Mouse (Mus musculus) myocyte (in vitro differentiated cells): ENCODE data around the gene Kif17. TPM values are rescaled to one million over a fixed set of nuclear protein-coding genes. Genes with fewer than 3 reads are reported as not detected.
A peak's percentile ranks its signal among the peaks of the same experiment; 100 is the strongest.

ENCODE experiments used
- H3K27me3 ChIP-seq: one replicate; pipeline ENCODE4 v1.6.1; 2011; ENCODE audit not compliant: control insufficient read depth, insufficient read depth, insufficient read length
- H3K36me3 ChIP-seq: one replicate; pipeline ENCODE4 v1.6.1; 2011; ENCODE audit not compliant: control insufficient read depth, insufficient read depth
- H3K4me2 ChIP-seq: one replicate; pipeline ENCODE4 v1.6.1; 2011; ENCODE audit warnings: low read depth, control low read depth
- H3K4me3 ChIP-seq: one replicate; pipeline ENCODE4 v1.5.1; 2011; ENCODE audit warnings: mild to moderate bottlenecking, control low read depth, moderate library complexity
- H3K79me2 ChIP-seq: one replicate; pipeline ENCODE4 v1.6.1; 2011; ENCODE audit not compliant: control insufficient read depth, insufficient read depth
- H3ac ChIP-seq: one replicate; pipeline ENCODE4 v1.6.1; 2011; ENCODE audit not compliant: control insufficient read depth, insufficient read length
- CEBPB ChIP-seq: IDR thresholded peaks from 2 replicates; pipeline ENCODE4 v1.6.1; 2011; ENCODE audit warnings: mild to moderate bottlenecking, moderate library complexity; ENCODE audit not compliant: poor library complexity, insufficient read depth, severe bottlenecking
- E2F4 ChIP-seq: IDR thresholded peaks from one replicate; pipeline ENCODE4 v1.6.1; 2011; ENCODE audit warnings: mild to moderate bottlenecking, control low read depth, moderate library complexity; ENCODE audit not compliant: insufficient read depth
- MAX ChIP-seq: IDR thresholded peaks from one replicate; pipeline ENCODE4 v1.6.1; 2011; ENCODE audit warnings: low read depth, mild to moderate bottlenecking, control low read depth
- MYOD1 ChIP-seq, 3 experiments: IDR thresholded peaks; one replicate each; pipeline ENCODE4 v1.6.1; 2011; ENCODE audit warnings: control low read depth in 2 of 3, low read depth in 2 of 3, mild to moderate bottlenecking in 2 of 3, moderate library complexity in 1 of 3; ENCODE audit not compliant: insufficient read length in 2 of 3, control insufficient read depth in 1 of 3
- MYOG ChIP-seq, 3 experiments: IDR thresholded peaks; one replicate each; pipeline ENCODE4 v1.6.1; 2011; ENCODE audit warnings: control low read depth in 2 of 3, low read depth in 2 of 3, mild to moderate bottlenecking in 2 of 3; ENCODE audit not compliant: insufficient read length in 2 of 3, control insufficient read depth in 1 of 3, insufficient read depth in 1 of 3
- POLR2A ChIP-seq: IDR thresholded peaks from one replicate; pipeline ENCODE4 v1.6.1; 2011; ENCODE audit warnings: low read depth, mild to moderate bottlenecking, control low read depth, moderate library complexity; ENCODE audit not compliant: insufficient read length
- POLR2AphosphoS2 ChIP-seq: IDR thresholded peaks from one replicate; pipeline ENCODE4 v1.6.1; 2011; ENCODE audit warnings: low read depth, control low read depth; ENCODE audit not compliant: insufficient read length
- REST ChIP-seq: IDR thresholded peaks from one replicate; pipeline ENCODE4 v1.6.1; 2011; ENCODE audit warnings: mild to moderate bottlenecking, control low read depth, moderate library complexity; ENCODE audit not compliant: insufficient read depth, insufficient read length
- SRF ChIP-seq: IDR thresholded peaks from one replicate; pipeline ENCODE4 v1.6.1; 2011; ENCODE audit warnings: low read depth; ENCODE audit not compliant: control insufficient read depth, insufficient read length
- TCF12 ChIP-seq: IDR thresholded peaks from one replicate; pipeline ENCODE4 v1.6.1; 2011; ENCODE audit warnings: mild to moderate bottlenecking, control low read depth; ENCODE audit not compliant: poor library complexity, insufficient read depth, severe bottlenecking
- TCF3 ChIP-seq: IDR thresholded peaks from one replicate; pipeline ENCODE4 v1.6.1; 2011; ENCODE audit warnings: low read depth, control low read depth; ENCODE audit not compliant: insufficient read length
- USF1 ChIP-seq: IDR thresholded peaks from one replicate; pipeline ENCODE4 v1.6.1; 2011; ENCODE audit warnings: low read depth, mild to moderate bottlenecking, control low read depth, moderate library complexity
- polyA plus RNA-seq: library from polyadenylated mRNA; unstranded; fragments of >200 nt; fragmentation: generic; extraction: Trizol; gene quantifications from one replicate; pipeline ENCODE4 v1.2.1, GENCODE M21; 2012; ENCODE audit warnings: missing spikeins

The Kif17 gene
- polyA plus RNA-seq, 1 experiment: 0.20 TPM

DNA sequence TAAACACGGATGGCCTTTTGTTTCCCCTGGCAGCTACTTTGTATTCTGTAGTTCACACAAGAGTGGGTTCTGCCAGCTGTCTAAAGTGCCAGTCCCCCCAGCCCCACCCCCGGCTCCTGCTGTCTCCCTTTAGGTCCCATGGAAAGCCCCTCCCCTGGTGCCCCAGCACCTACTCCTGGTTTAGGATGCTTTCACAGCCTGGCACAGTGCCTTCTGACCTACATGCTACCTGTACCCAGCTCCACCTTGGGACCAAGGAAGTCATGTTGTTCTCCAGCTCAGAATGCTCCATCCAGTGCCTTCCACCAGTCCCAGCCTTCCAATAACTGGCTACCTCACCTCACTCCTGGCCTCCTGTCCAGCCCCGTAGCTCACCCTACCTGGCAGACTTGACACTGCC is 56.8 kb downstream of the Kif17 start:
- no peaks in the 10 kb centered on the region for H3K36me3 ChIP-seq
- no peaks in the 10 kb centered on the region for H3K27me3 ChIP-seq
- no peak overlapping the region for H3ac ChIP-seq
- no peak for TF ChIP-seq POLR2AphosphoS2
- TF ChIP-seq TCF3: no peak
- TF ChIP-seq MAX: no peak
- no peak for TF ChIP-seq TCF12
- TF ChIP-seq E2F4: no peak
- TF ChIP-seq MYOD1 (IDR thresholded peaks at IDR 0.05; ENCODE audit: control insufficient read depth in 1 of 3, insufficient read length in 2 of 3, low read depth in 2 of 3): no peak
- TF ChIP-seq POLR2A: no peak
- TF ChIP-seq SRF: no peak
- no peak for TF ChIP-seq USF1
- no peak for TF ChIP-seq MYOG (IDR thresholded peaks at IDR 0.05; ENCODE audit: control insufficient read depth in 1 of 3, insufficient read depth in 1 of 3, insufficient read length in 2 of 3, low read depth in 2 of 3)
- TF ChIP-seq REST: no peak
- TF ChIP-seq CEBPB: no peak
- H3K79me2 ChIP-seq: peaks cover 13% of the 10 kb centered on the region
- H3K4me3 ChIP-seq: no peak overlapping the region
- H3K4me2 ChIP-seq: no peak overlapping the region

DNA sequence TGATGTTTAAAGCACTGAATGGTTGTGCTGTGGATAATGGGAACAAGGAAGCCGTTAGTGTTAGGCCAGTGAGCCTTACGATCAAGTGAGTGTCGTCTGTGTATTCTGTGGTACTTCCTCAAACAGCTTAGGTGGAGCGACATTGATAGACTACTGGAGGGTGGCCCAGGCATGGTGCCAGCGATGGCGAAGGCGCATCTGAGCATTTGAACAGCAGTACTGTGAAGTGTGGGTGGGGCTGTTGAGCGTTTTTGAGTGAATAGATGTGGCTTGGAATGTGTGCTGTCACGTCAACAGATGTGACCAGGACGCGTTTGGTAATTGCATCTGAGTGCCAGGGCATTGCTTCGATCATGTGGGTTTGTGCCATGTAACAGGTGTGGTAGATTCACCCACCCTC is 57.5 kb downstream of the Kif17 start:
- Histone ChIP-seq H3K36me3 (no peaks in the 10 kb centered on the region), H3K4me3 (no peak overlapping the region), H3ac (no peak overlapping the region), H3K27me3 (no peaks in the 10 kb centered on the region), H3K79me2 (peaks cover 13% of the 10 kb centered on the region), H3K4me2 (no peak overlapping the region)
- TF ChIP-seq USF1: no peak

DNA sequence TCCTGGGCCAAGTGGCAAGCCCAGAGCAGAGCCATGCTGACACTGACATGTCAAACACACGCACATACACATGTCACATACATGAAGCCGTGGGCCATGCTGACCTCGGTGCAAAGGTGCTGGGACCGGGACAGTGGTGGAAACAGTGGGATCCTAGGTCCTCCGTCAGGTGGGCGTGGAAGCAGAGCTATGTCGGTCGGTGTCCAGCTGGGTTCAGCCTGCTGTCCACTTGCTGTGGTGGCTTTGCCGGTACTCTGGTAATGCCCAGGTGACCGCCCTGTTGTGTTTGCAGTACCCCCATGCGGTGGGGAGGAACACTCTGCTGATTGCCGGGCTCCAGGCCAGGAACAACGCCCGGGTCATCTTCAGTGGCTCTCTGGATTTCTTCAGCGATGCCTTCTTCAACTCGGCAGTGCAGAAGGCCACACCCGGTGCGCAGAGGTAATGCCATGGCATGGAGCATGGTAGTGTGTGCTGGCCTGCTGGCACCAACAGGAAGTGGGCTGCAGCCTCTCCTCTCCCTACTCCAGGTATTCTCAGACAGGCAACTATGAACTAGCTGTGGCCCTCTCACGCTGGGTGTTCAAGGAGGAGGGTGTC is 60.2 kb downstream of the Kif17 start:
- peaks cover 8% of the 10 kb centered on the region for H3K79me2 ChIP-seq
- H3ac ChIP-seq: no peak overlapping the region
- peak; percentile 14 for TF ChIP-seq POLR2A
- TF ChIP-seq USF1: no peak
- no peak for TF ChIP-seq TCF12
- H3K4me3 ChIP-seq: no peak overlapping the region
- H3K27me3 ChIP-seq: no peaks in the 10 kb centered on the region
- H3K4me2 ChIP-seq: no peak overlapping the region
- no peaks in the 10 kb centered on the region for H3K36me3 ChIP-seq

DNA sequence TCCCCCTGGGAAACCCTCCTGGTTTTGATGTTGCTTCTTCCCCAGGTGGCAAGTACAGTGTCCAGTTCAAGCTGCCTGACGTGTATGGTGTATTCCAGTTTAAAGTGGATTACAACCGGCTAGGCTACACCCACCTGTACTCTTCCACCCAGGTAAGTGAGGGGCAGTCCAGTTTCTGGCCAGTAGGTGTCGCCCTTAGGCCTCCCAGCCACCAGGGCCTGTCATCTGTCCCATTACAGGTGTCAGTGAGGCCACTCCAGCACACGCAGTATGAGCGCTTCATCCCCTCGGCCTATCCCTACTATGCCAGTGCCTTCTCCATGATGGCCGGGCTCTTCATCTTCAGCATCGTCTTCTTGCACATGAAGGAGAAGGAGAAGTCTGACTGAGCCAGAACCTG is 61.4 kb downstream of the Kif17 start:
- Histone ChIP-seq H3ac (no peak overlapping the region), H3K27me3 (no peaks in the 10 kb centered on the region), H3K36me3 (no peaks in the 10 kb centered on the region), H3K4me2 (no peak overlapping the region), H3K4me3 (no peak overlapping the region), H3K79me2 (no peaks in the 10 kb centered on the region)
- no peak for TF ChIP-seq TCF12
- TF ChIP-seq POLR2AphosphoS2: peak; percentile 67
- no peak for TF ChIP-seq CEBPB
- TF ChIP-seq REST: no peak
- TF ChIP-seq MAX: no peak

DNA sequence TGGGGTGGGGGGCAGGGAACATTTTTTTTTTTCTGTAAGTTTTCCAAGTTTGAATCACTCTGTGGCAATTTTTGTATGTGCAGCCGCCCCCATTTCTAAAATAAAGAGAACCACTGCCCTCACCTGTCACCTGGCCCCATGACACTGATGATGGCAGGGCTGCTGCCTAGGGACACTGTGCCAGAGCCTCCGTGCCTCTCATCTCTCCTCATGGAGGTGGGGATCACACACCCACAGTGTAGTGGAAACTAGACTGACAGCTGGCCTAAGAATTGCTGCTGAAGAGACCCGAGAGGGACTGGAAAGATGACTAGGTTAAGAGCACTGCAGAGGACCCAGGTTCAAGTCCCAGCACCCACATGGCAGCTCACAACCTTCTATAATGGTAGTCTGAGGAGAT is 61.9 kb downstream of the Kif17 start:
- Histone ChIP-seq H3K27me3 (no peaks in the 10 kb centered on the region), H3K4me2 (no peak overlapping the region), H3K4me3 (no peak overlapping the region), H3K36me3 (no peaks in the 10 kb centered on the region), H3ac (no peak overlapping the region), H3K79me2 (no peaks in the 10 kb centered on the region)
- TF ChIP-seq MYOG (IDR thresholded peaks at IDR 0.05; ENCODE audit: control insufficient read depth in 1 of 3, insufficient read depth in 1 of 3, insufficient read length in 2 of 3, low read depth in 2 of 3) (no peak), REST (no peak), TCF3 (no peak), POLR2AphosphoS2 (no peak), E2F4 (no peak), POLR2A (no peak), CEBPB (no peak)

DNA sequence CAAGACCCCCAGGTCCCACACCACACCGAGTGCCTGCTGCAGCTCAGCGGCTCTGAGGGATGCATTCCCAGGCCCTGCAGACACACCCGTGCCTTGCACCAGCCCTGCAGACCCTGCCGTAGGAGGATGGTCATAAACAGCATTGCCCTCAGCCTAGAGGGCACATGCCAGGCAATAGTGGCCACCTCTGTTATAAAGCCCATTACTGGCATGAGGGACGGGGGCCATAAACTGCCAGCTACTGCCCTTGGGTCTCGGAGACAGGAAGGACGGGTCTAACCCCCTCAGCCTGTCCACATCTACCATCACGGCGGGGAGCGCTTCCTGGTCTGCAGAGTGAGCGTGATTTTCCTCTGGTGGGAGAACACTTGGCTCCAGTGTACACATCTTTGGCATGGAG is 62.8 kb downstream of the Kif17 start:
- H3K4me3 ChIP-seq: no peak overlapping the region
- no peaks in the 10 kb centered on the region for H3K79me2 ChIP-seq
- no peaks in the 10 kb centered on the region for H3K27me3 ChIP-seq
- no peaks in the 10 kb centered on the region for H3K36me3 ChIP-seq
- H3ac ChIP-seq: no peak overlapping the region
- H3K4me2 ChIP-seq: no peak overlapping the region
- TF ChIP-seq CEBPB (no peak), SRF (no peak), MYOG (IDR thresholded peaks at IDR 0.05; ENCODE audit: control insufficient read depth in 1 of 3, insufficient read depth in 1 of 3, insufficient read length in 2 of 3, low read depth in 2 of 3) (no peak), USF1 (no peak), POLR2AphosphoS2 (no peak), POLR2A (no peak), MAX (no peak), TCF3 (no peak), MYOD1 (IDR thresholded peaks at IDR 0.05; ENCODE audit: control insufficient read depth in 1 of 3, insufficient read length in 2 of 3, low read depth in 2 of 3) (no peak), REST (no peak), E2F4 (no peak), TCF12 (no peak)
